Mouse (Mus musculus) cerebellum, postnatal 10 days (tissue): ENCODE results near the gene Tmprss15.

Source experiments
- DNase-seq, 2 experiments: peaks; one replicate each; pipeline ENCODE4 v3.0.0; 2021; ENCODE audit warnings: mixed read lengths in 2 of 2

The Tmprss15 gene

GRCm38 (mm10) chr16:79090997-79091396 lies at the start of gene Tmprss15:
Tmprss15 (minus strand) TSS chr16:79091097.
- no peak for DNase-seq

- peak; percentile 16 to 40 for DNase-seq
Observed at GRCm38 (mm10) chr16:79114879-79115278, 24.0 kb upstream of the Tmprss15 start.

DNA sequence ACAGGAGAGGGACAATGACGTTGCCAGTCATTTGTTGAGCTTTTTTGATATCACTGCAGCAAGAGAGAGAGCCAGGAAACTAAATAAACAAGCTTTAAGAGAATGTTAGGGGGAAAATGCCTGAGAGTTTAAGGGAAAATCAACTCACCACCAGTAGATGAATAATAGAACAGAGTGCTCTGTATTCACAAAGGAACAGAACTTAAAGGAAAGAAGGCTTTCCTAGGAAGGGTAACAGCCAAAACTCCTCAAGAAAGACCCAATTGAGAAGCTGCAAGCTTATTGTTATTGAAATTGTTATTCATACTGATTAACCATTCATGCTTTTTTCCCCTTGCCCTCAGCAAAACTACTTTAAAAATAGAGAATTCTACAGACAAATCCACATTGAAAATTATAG lies 18.6 kb upstream of the Tmprss15 start:
- no peak for DNase-seq

- DNase-seq, result no peak
Observed at GRCm38 (mm10) chr16:79108969-79109368, 18.1 kb upstream of the Tmprss15 start.

GRCm38 (mm10) chr16:79100325-79100724 lies 9.4 kb upstream of the Tmprss15 start:
- DNase-seq, result no peak

DNA sequence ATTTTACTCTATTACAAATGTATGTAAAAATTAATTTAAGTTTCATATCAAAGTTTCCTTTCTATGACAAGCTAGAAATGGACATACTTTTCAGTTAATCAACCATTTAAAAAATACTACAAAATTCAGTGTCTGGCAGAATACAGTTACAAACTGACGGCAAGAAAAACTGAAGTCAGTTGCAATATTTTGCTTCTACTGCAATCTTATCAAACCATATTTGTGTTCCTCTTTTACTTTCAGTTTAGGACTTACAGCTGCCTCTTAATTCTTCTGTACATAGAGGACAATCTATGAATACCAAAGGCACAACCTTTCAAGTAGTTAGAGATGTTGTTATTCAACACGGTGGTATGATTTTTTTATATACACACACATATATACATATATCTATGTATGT lies 7.4 kb upstream of the Tmprss15 start:
- no peak for DNase-seq

GRCm38 (mm10) chr16:79086550-79086949 lies 4.3 kb downstream of the Tmprss15 start:
- DNase-seq, result no peak

DNA sequence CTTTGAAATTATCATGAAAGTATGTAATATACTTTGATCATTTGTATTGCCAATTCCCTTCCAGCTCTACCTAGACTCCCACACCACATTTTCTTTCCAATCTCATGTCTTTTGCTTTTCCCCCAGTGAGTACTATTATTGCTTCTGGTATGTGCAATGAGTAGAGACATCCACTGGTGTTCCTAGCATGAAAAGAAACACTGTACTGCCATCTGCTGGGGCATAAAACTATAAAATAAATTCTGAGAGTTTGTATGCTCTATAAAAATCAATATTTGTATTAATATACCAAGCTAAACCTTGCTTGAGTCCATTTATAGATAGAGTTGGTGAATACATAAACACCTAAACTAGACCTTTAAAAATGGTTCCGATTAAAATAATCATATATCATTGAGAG lies 27.0 kb downstream of the Tmprss15 start:
- peak; percentile 3 to 4 for DNase-seq

DNA sequence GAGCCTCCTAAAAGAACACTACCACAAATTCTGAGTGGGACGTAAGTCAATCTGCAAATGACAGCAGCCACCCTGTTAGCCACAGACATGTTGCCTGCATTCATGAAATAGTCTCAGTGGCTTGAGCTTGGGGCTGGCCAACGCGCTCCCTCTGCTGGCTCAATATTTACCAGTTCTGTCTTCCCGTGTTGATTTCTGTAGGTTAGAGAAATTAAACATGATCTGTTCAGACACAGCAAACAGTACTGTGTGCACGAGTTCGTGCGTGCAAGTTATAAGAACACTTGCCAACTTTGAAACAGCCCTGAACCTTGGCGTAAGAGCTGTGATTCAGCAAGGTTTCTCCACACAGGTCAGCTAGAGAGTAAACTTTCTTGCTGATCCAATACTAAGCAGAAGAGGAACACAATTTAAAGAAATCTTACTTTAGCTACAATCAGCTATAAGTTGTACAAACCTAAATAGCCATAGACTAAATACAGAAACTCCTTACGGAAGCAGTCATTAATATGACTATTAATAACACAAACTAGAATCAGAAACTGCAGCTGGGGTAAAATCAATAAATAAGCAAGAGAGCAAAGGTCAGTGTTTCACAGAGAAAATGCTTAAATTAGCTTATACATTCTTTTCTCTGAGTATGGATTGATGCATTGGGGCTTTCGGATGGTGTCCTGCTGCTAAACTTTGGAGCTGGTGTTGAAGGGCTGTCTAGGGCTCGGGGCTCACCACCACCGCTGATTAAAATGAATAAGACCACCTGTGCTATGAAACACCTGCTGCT lies 31.9 kb downstream of the Tmprss15 start:
- peak; percentile 61 to 67 for DNase-seq

GRCm38 (mm10) chr16:79032593-79032992 lies 58.3 kb downstream of the Tmprss15 start:
- no peak for DNase-seq

DNA sequence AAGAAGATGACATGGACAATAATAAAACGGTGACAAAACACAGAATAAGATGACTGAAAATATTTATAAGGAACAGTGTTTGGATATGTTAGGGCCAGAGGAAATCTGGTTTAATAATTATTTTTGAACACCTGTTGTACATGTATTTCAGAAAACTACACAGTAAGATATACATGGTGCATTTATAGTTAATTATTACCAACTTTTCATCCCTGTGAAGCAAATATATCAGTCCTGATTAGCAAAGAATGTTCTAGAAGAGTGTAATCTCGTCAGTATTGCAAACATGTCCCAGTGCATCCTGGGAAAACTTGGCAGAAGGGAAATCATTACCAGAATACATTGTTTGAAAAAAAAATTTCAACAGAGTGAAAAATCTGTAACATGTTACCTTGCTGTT lies 88.1 kb downstream of the Tmprss15 start:
- DNase-seq, result no peak

GRCm38 (mm10) chr16:79001679-79002078 lies 89.2 kb downstream of the Tmprss15 start:
- DNase-seq, result no peak

DNA sequence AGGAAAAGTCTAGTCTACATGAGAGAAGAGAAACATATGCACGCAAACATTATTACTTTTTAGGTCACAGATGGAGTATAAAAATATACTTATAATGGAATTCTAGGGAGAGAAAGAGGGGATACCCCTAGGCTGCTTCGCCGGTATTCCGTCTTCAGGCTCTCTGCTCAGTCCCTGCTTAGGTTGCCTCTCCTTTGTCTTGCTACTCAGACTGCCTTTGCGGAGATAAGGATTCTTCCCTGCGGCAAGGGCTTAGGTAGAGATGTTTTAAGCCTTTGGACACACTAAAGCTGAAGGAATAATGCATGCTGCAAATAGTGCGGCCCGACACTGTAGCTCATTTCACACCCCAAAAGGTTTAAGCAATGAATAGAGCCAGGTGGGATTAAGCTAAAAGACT lies 114.5 kb downstream of the Tmprss15 start:
- DNase-seq, result no peak

- DNase-seq, result no peak
Observed at GRCm38 (mm10) chr16:78974099-78974498, 116.8 kb downstream of the Tmprss15 start.

- peak; percentile 38 to 61 for DNase-seq
Observed at GRCm38 (mm10) chr16:78969091-78969731, 121.7 kb downstream of the Tmprss15 start.

DNA sequence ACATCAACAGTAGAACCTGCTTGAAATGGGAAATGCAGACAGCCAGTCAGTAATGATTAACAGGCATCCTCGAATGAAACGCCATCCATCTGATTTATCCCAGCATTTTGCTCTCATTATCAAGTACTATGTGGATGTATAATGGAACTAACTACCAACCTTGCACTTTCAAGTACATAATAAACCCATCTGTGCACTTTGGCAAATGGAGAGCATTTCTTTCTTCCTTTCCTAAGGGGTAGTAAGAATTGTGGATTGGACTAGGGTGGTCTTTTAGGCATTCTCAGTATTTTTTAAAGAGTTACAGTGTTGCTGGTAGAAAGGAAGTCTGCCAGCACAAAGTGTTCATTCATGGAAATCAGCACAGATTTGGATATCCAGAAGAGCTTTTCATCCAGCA lies 133.5 kb downstream of the Tmprss15 start:
- no peak for DNase-seq

DNA sequence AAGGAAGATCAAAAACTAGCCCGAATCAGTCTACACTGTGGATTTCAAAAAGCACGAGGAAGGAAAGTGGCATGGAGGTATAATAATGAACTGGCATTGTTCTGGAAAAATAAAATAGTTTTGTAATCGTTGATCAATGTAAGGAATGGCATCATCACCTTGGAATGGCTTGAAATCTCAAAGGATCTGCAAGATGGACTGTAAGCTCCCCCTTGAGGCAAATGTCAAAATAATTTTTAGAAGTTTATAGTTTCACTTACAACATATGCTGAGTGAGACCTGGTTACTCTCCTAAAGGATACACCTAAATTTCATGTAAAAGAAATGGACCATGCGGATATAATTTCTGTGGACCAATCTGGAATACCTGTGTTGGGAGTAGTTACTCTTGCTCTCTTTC lies 140.5 kb downstream of the Tmprss15 start:
- peak in 1 of 2 experiments; percentile 15 for DNase-seq

- no peak for DNase-seq
Observed at GRCm38 (mm10) chr16:78937755-78938154, 153.1 kb downstream of the Tmprss15 start.

- no peak for DNase-seq
Observed at GRCm38 (mm10) chr16:78934298-78934697, 156.6 kb downstream of the Tmprss15 start.

DNA sequence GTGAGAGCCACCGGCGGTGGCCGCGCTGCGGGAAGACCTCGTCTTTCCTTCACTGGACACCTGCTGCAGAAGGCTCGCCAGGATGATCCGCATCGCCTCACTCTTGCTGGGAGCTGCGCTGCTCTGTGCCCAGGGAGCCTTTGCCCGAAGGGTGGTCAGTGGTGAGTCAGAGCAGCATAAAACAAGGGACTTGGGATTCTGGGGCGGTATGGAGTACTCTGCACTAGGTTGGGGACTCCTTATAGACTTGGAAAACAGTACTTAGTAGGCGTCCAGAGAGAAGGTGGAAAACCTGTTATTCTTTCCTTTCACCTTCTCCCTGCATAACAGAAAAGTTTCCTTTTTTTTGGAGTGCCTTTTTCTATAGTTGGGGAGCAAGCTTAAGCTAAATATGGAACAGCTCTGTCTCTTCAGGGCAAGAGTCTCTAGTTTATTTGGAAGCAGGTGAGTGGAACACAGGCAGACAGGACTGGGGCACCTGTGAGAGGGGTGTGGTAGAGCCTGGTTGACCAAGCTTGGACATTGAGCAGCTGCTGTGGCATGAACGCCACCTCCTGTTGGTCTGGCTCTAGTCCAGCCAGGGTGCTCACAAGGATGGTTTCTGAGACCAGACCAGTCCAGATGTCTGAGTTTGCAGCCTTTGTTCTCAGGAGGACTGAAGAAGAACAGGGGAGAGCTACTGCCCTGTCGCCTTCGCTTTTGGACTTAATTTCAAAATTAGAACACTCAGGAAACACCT lies 159.4 kb downstream of the Tmprss15 start:
- peak; percentile 37 to 45 for DNase-seq

DNA sequence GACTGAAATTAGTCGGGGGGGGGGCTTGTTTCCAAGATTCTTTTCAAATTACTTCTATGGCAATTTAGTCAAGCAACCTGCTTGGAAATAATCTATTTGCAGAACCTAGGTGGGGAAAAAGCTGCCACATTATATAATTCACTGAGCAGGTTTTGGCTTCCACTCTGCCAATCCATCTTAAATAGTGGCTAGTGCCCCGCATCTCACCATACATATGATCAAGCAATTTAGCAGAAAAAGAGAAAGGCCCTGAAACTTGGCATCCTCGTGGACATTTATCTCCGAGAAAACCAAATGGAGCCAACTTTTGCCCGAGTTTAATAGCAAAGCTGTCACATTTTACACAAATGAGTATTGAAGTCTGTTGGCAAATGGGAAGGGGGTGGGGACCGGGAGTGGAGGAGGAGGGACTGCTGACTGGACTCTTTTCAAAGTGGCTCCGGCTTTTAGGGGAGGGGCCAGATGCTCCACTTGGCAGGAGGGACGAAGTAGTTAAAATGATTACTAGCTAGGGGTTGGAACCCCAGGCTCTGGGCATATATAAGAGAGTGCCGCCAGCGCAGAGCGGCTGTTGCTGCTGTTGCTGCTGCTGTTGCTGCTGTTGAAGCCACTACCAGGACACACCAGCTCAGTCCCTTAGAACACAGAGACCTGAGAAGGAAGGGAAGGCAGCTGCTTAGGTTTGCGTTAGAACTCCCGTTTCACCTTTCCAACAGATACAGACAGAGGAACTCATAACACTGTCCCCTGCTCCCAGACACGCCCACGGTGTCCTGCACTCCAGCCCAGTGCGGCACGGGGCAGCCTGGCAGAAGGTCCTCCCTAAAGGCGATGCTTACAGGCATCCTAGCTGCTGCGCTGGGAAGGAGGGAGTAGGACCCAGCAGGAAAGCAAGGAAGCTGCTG lies 160.3 kb downstream of the Tmprss15 start, which contains the start of gene Chodl:
Gene Chodl, plus strand, starts transcription at position 567 of the 905 bp plus-strand sequence.
- DNase-seq, result peak; percentile 54 to 75

DNA sequence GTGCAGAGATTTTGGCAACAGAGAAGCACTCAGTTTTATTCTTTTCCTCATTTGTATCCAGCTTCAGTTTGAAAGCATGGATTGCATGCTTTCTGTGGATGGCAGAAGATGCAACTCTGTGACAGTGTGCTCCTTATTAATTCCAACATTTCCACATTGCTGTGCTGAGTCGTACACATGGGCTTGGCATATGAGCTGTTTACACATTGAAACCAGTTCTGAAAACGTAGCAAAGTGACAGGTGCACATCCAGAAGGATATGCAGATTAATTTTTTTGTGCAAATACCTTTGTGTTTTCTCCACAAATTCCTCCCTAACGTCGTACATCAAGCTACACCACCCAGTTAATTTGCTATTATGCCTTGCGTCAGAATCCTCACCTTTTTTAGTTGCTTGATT lies 168.3 kb downstream of the Tmprss15 start:
- no peak for DNase-seq
